Mouse (Mus musculus): ENCODE results near the gene Pdpk1. TPM values are rescaled to one million over a fixed set of nuclear protein-coding genes. Genes with fewer than 3 reads are reported as not detected.
"Not testable (repeated sequence)": the region's sequence is repeated elsewhere in the genome, so short reads cannot be mapped to it uniquely, and the experiment has no call there.

Pdpk1 gene
- polyA plus RNA-seq, 1 experiment: 40.4 TPM

GRCm38 (mm10) chr17:24127592-24127991 is 23.1 kb downstream of the Pdpk1 start:
- DNase-seq (ENCODE audit: extremely low spot score in 1 of 2, low spot score in 1 of 2): no peak

GRCm38 (mm10) chr17:24126801-24127200 is 23.9 kb downstream of the Pdpk1 start:
- DNase-seq (ENCODE audit: extremely low spot score in 1 of 2, low spot score in 1 of 2): no peak

- DNase-seq (ENCODE audit: extremely low spot score in 1 of 2, low spot score in 1 of 2): no peak
Measured at GRCm38 (mm10) chr17:24119446-24119845, 31.3 kb downstream of the Pdpk1 start.

GRCm38 (mm10) chr17:24113031-24113430 is 37.7 kb downstream of the Pdpk1 start:
- DNase-seq (ENCODE audit: extremely low spot score in 1 of 2, low spot score in 1 of 2): peak in 1 of 2 experiments; percentile 23

- no peak for DNase-seq (ENCODE audit: extremely low spot score in 1 of 2, low spot score in 1 of 2)
Measured at GRCm38 (mm10) chr17:24111256-24111655, 39.5 kb downstream of the Pdpk1 start.

- peak; percentile 32 to 71 for DNase-seq (ENCODE audit: extremely low spot score in 1 of 2, low spot score in 1 of 2)
Measured at GRCm38 (mm10) chr17:24108896-24109295, 41.8 kb downstream of the Pdpk1 start.

GRCm38 (mm10) chr17:24105111-24105510 is 45.6 kb downstream of the Pdpk1 start:
- DNase-seq (ENCODE audit: extremely low spot score in 1 of 2, low spot score in 1 of 2): no peak

GRCm38 (mm10) chr17:24098354-24098753 is 52.4 kb downstream of the Pdpk1 start:
- DNase-seq (ENCODE audit: extremely low spot score in 1 of 2, low spot score in 1 of 2): no peak

- DNase-seq (ENCODE audit: extremely low spot score in 1 of 2, low spot score in 1 of 2): no peak
Measured at GRCm38 (mm10) chr17:24090575-24090974, 60.1 kb downstream of the Pdpk1 start.

- DNase-seq (ENCODE audit: extremely low spot score in 1 of 2, low spot score in 1 of 2): not testable (repeated sequence)
Measured at GRCm38 (mm10) chr17:24086399-24086798, 64.3 kb downstream of the Pdpk1 start.

GRCm38 (mm10) chr17:24084593-24084992 is 66.1 kb downstream of the Pdpk1 start:
- DNase-seq (ENCODE audit: extremely low spot score in 1 of 2, low spot score in 1 of 2): no peak

- DNase-seq (ENCODE audit: extremely low spot score in 1 of 2, low spot score in 1 of 2): no peak
Measured at GRCm38 (mm10) chr17:24077101-24077500, 73.6 kb downstream of the Pdpk1 start.

GRCm38 (mm10) chr17:24072919-24073696 is 77.6 kb downstream of the Pdpk1 start, which contains the start of gene Kctd5:
TSS of gene Kctd5 (minus strand) at chr17:24073485.
- peak; percentile 87 to 97 for DNase-seq (ENCODE audit: extremely low spot score in 1 of 2, low spot score in 1 of 2)

- no peak for DNase-seq (ENCODE audit: extremely low spot score in 1 of 2, low spot score in 1 of 2)
Measured at GRCm38 (mm10) chr17:24069531-24069930, 81.2 kb downstream of the Pdpk1 start.

- DNase-seq (ENCODE audit: extremely low spot score in 1 of 2, low spot score in 1 of 2): peak; percentile 36 to 38
Measured at GRCm38 (mm10) chr17:24068271-24068670, 82.5 kb downstream of the Pdpk1 start.

- no peak for DNase-seq (ENCODE audit: extremely low spot score in 1 of 2, low spot score in 1 of 2)
Measured at GRCm38 (mm10) chr17:24062459-24063155, 88.1 kb downstream of the Pdpk1 start.

- peak in 1 of 2 experiments; percentile 36 for DNase-seq (ENCODE audit: extremely low spot score in 1 of 2, low spot score in 1 of 2)
Measured at GRCm38 (mm10) chr17:24057730-24058245, 92.9 kb downstream of the Pdpk1 start.

GRCm38 (mm10) chr17:24056636-24057625 is 93.8 kb downstream of the Pdpk1 start:
- DNase-seq (ENCODE audit: extremely low spot score in 1 of 2, low spot score in 1 of 2): no peak

GRCm38 (mm10) chr17:24049008-24049407 is 101.7 kb downstream of the Pdpk1 start:
- peak; percentile 44 to 55 for DNase-seq (ENCODE audit: extremely low spot score in 1 of 2, low spot score in 1 of 2)

- DNase-seq (ENCODE audit: extremely low spot score in 1 of 2, low spot score in 1 of 2): no peak
Measured at GRCm38 (mm10) chr17:24048053-24048452, 102.7 kb downstream of the Pdpk1 start.

All from frontal cortex, adult 2 months (tissue).